Mouse (Mus musculus): ENCODE measurements around the gene Ppp1r13b.

DNA sequence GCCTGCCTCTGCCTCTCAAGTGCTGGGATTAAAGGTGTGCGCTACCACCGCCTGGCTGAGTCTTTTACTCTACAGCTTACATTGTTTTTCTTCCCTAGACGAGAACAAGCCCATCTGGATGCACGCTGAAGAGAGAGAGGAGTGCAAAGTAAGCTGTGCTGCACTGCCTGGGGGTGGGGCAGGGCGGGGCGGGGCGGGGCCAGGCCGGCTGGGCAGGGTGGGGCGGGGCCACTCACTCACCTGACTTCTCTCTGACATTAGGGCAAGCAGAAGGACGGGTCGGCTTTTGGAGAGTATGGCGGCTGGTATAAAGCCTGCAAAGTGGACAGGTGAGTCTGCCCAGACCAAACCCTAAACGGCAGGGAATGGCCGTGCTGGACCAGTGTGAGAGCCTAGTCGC lies 122.7 kb downstream of the Ppp1r13b start:
- TF ChIP-seq TAL1 (IDR thresholded peaks at IDR 0.05; ENCODE audit: low read length) (no peak), GATA1 (IDR thresholded peaks at IDR 0.05; ENCODE audit: low read length) (no peak)
